Mouse (Mus musculus) thymus, postnatal 4 days (tissue): ENCODE measurements at regions not wholly inside any gene's neighbourhood (a gene's known extent, or its start where the extent isn't known, plus 50 kb on each side); places are given as distances from the start of the nearest gene placed in this dataset.

Source experiments
- DNase-seq: peaks from one replicate; pipeline ENCODE4 v3.0.0; 2021

- no peak for DNase-seq
These were observed 105.2 kb downstream of the Ier5 start for GRCm38 (mm10) chr1:154993927-154994856.

GRCm38 (mm10) chr1:154983325-154983724 is 99.0 kb upstream of the Cacna1e start:
- DNase-seq: no peak

GRCm38 (mm10) chr1:154982836-154983235 is 98.5 kb upstream of the Cacna1e start:
- no peak for DNase-seq

GRCm38 (mm10) chr1:154981687-154982086 is 97.4 kb upstream of the Cacna1e start:
- no peak for DNase-seq

GRCm38 (mm10) chr1:154975732-154976131 is 91.4 kb upstream of the Cacna1e start:
- no peak for DNase-seq

GRCm38 (mm10) chr1:154961271-154961670 is 77.0 kb upstream of the Cacna1e start:
- no peak for DNase-seq

- no peak for DNase-seq
These were observed 72.3 kb upstream of the Cacna1e start for GRCm38 (mm10) chr1:154956625-154957031.

GRCm38 (mm10) chr1:154952679-154953078 is 68.4 kb upstream of the Cacna1e start:
- no peak for DNase-seq
